Mouse (Mus musculus) E14TG2a.4 (cell line): ENCODE measurements around the gene Trmt1l.

Source experiments
- CTCF ChIP-seq: conservative IDR thresholded peaks from 2 replicates; pipeline ENCODE4 v1.5.1; 2014; ENCODE audit warnings: low read length
- NANOG ChIP-seq: IDR thresholded peaks from 2 replicates; pipeline ENCODE4 v1.6.1; 2014; ENCODE audit warnings: borderline replicate concordance, low read length, mixed read lengths
- POU5F1 ChIP-seq: IDR thresholded peaks from 2 replicates; pipeline ENCODE4 v1.6.1; 2014; ENCODE audit warnings: low read length, borderline replicate concordance

GRCm38 (mm10) chr1:151492419-151492818, 64.1 kb downstream of the Trmt1l start:
- TF ChIP-seq CTCF: no peak
- no peak for TF ChIP-seq POU5F1
- TF ChIP-seq NANOG: no peak
